Mouse (Mus musculus) adrenal gland, adult (tissue): ENCODE measurements around the gene Hrh1.
A peak's percentile ranks its signal among the peaks of the same experiment; 100 is the strongest.

Experiments used
- DNase-seq, 2 experiments: peaks; one replicate each; pipeline ENCODE4 v3.0.0; 2022 to 2023; ENCODE audit warnings: low spot score in 1 of 2; ENCODE audit not compliant: inconsistent age in 2 of 2

Gene Hrh1

DNA sequence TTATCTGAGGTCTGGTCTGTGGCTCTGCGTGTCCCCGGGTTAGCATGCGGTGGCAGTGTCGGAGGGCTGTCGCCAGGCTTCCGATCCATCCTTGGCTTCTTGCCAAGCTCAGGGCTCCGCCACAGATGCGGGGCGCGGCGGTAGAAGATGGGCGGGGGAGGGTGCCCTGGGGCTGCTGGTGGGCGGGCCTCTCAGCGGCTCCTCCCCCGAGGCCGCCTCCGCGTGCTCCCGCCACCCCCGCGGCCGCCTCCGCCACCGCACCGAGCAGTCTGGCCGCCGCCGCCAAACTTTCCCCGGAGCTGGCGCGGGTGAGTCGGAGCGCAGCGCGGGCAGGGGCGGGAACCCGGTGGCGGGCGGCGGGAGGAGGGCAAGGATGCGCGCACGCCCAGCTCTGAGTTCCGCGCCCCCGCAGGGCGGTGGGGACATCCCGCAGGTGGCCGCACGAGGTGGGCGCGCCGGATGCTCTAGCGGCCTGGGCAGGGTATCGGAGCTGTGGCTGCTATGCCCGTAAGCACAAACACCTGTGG is at the start of gene Hrh1:
Gene Hrh1, plus strand, starts transcription at position 246 of the 527 bp plus-strand sequence.
- peak; percentile 49 to 78 for DNase-seq

DNA sequence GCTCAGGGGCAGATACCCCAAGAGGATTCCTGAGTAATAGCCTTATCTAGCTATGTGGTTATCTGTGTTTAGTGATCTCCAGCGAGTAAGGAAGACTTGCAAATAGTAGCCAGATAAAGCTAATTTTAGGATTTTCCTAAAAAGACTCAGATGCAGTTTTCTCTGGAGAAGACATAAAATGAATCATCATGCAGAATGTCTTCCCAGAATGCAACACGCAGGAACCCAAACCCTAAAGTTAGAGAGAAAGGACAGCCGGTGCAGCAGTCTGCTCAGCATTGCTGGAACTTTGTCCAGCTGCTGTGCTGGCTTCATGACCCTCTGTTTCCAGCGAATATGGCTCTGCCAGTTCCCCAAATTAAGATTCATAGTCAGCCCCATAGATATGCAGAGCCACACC is 43.1 kb upstream of the Hrh1 start:
- DNase-seq, result no peak

DNA sequence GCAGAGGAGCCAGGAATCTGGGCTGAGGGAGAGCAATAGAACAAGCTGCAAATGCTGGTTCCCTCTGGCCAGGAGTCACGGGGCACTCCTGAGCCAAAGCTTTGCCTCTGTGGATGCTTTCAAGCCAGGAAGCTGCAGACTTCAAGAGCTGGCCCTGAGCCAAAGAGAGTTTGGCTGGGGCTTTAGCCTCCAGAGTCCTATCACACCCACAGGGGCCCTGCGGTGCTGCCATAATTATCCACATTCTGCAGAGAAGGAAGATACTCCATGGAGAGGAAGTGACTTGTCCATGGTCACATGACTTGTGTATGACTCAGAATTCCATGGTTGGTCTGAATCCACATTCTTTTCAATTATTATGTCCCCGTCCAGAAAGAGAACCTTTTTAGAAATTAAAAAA is 39.6 kb upstream of the Hrh1 start:
- DNase-seq, result peak in 1 of 2 experiments; percentile 38

DNA sequence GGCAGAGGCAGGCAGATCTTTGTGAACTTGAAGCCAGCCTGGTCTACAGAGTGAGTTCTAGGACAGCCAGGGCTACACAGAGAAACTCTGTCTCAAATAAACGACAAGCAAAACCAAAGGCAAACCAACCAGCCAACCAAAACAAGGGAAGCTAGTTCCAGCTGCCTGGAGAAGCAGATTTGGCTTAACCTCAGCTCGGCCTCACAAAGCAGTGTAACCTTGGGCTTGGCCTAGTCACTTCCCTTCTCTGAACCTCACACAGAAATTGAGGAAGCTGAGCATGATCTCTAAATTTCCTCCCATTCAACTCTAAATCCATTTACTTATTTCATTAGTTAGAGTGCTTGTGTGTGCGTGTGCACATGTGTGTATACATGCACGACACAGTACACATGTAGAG is 35.4 kb upstream of the Hrh1 start:
- no peak for DNase-seq

DNA sequence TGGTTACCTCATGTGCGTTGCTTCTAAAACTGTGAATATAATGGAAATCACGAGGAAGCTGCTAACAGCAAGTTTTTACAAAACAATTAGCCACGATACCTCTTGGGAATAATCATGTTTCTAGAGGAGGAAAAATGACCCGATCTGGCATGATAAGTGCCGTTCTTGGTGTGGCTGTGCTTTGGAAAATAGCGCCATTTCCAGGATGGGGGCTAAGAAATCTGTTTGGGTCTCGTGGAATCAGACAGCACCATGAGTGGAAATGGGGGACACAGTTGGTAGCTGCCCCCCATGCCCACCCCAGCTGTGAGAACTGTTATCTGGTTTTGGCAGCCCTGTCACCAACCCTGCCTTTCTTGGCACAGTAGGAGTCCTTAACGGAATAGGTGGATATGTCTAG is 34.0 kb upstream of the Hrh1 start:
- DNase-seq, result no peak

DNA sequence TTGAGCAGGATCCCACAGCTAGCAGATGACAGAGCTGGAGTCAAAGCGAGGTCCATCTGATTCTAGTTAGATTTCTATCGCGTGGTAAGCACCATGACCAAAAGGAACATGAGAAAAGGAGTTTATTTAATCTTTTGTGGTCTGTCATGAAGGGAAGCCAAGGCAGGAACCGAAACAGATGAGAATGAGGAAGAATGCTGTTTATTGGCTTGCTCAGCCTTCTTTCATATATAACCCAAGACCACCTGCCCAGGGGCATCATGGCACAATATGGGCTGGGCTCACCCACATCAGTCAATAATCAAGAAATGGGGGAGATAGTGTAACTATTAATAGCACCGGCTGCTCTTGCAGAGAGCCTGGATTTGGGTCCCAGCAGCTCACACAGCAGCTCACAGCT is 33.0 kb upstream of the Hrh1 start:
- no peak for DNase-seq

DNA sequence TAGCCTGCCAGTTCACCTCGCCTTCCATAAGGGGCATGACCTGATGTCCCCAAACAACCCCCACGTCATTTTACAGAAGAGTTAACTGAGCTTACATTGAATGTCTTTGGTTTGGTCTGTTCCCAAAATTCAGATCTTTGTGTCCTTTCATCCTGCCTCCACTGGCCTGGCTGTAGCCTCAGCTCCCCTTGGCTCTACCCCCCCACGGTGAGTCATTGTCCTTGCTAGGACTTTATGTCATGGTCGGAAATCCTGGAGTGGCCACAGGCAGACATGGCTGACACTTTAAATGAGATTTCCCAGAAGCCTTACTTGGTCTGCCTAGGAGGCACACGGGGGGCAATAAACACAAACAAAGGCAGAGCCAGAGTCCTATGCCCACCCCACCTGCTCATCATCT is 31.5 kb upstream of the Hrh1 start:
- peak; percentile 69 to 86 for DNase-seq

DNA sequence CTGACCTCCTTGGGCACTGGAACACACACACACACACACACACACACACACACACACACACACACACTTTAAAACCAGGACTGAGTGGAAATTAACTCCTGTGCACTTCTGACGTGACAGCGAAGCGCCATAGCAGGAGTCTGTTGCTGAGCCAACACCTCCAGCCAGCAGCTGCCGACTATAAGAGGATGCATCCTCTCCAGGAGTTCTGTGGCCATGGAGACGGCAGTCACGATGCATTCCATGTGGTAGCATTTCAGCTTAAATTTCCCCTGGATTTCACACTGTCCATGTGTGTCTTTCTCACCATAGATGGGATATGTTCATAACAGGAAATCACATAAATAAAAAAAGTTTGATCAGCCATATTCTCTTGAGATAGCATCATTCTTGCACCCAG is 30.1 kb upstream of the Hrh1 start:
- DNase-seq, result no peak

DNA sequence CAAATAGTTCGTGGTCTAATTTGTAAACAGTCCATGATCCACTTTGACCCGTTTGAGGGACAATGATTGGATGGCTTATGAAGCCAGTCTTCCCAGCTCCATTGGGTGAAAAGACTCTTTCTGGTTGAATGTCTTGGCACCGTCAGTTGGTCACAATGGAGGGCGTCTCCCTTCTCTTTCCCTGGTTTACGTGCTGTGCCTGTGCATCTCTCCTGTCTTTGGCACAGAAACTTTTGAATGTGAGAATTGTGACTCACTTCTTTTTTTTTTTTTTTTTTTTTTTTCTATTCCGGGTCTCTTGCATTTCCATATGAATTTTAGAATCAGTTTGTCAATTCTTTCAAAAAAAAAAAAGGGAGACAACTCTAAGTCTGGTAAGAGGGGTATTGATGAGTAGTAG is 29.5 kb upstream of the Hrh1 start:
- DNase-seq, result no peak

DNA sequence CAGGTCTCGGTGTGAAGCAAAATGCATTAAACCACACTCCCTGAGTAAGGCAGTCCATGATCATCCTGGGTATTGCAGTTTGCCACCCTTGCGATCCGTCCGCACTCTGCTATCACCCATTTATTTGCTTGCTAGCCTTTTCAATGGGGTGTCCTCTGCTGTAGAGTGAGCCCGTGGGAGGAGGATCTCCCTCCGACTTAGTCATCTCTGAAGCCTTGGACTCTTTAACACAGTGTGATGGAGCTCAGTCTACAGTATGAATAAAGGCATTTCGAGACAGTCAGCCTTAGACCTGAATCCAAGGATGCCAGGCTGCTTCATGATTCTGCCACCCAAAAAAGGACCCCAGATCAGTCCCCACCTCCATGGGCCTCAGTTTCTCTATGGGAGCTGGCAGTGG is 25.0 kb upstream of the Hrh1 start:
- DNase-seq, result no peak

DNA sequence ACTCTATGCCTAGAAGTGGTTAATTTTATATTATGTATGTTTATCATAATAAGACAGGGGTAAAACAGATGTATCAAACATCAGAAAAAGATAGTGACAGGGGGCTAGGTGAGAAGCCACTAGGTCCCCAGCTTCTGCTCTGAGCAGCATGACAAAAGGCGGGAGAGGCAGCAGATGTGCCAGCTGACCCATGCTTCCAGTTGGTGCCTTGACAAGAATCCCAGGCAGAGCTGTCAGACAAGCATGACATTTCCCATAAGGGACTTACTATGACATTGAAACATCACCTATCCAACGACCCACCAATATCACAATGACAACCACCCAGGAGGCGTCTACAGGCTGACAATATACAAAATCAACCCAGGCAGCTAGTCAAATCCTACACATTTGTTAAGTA is 16.9 kb upstream of the Hrh1 start:
- no peak for DNase-seq

DNA sequence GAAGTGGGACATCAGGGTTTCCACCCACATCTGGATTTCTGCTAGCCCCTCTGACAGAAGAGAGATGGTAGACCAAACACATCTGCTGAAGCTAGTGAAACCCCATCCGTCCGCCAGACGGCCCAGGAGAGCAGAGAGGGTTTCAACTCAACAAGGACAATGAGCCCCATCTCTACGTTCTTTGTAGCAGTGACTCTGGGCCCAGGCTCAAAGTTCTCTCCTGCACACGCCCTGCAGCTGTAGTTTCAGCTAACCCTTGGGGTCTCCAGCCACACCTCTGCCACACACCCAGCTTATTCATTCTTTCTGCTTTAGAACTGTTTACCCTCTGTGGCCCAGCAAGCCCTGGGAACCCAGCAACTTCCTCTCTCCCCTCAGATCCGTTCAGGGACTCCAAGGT is 10.4 kb upstream of the Hrh1 start:
- DNase-seq, result no peak

DNA sequence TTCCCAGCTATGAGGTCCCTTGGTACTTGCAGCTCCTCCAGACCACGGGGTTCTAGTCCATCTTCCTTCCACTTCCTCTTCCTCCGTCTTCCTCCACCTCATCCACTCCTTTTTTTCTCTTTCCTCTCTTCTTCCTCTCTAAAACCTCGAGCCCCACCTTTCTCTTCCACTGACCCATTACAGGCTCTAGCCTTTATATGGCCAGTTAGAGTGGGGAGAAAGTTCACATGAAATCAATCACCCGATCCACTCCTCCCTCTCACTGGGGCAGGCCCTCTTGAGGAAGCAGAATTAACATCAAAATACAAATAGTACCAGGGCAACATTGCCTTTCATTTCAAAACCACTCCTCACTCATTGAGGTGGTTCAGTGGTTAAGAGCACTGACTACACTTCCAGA is 9.9 kb upstream of the Hrh1 start:
- no peak for DNase-seq

DNA sequence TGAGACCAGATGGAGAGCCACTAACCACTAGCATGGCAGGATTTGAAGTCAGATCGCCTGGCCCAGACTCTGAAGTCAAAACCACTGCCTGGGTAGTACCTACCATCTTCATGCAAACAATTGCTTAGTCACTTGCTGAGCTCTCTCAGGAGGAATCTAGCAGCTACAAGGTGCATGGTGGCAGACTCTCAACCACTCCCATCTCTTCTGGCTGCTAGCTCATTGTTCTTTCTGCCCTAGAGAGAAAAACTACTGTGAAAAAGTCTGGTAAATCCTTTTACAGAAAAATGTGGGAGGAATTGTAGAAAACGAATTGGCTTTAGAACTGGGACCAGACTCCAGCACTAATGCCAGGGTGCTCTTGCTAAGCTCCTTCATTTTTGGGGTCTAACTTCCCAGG is 7.6 kb upstream of the Hrh1 start:
- DNase-seq, result no peak

DNA sequence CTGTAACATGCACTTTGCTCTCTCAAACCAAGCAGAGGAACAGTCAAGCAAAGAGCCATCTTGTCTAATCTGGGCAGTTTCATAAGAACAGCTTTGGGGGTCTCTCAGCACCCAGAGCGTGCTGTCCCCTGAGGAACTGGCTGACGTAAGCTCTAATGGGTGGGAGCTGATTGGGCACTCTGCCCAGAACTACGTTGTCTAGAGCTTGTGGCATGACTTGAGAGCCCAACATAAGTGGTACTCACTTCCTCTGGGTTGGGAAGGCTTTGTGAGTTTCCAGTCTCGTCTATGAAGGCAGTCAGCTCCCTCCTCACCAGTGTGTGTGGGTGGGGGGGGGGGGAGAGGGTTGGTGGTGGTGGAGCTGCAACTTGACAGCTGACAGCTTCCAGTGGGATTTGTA is 2.8 kb upstream of the Hrh1 start:
- no peak for DNase-seq

DNA sequence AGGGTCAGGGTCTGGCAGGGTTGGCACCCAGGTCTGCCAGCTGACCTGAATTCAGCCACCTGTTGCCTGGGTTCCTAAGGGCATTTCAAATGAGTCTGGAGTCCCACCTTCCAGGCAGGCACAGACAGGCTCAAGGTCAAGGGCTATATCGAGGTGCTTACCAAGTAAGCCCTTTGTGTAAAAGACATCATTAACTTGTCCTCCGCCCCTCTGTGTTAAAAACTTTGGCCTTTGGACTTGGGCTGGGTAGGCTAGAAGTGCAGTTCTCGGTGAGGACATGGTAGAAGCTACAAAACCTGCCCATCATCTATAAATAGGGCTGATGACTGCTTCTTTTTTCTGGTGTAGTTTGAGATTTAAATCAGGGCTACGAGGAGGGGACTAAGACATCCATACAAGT is 1.1 kb upstream of the Hrh1 start:
- DNase-seq, result no peak

DNA sequence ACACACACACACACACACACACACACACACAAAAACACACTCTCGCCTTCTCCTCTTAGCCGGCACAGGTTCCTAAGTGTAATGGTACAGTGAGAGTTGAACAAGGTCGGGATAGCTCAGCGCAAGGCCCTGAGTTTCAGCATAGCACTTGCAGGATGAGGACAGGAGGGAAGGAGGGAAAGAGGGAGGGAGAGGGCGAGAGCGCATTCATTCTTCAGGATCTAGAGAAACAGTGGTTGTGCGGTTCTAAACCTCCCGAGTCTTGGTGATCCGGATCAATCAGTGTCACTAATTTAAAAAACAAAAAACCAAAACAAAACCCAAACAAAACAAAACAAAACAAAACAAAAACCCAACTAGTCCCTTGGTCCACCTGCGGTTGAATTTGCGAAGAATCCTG is 456 bp upstream of the Hrh1 start:
- DNase-seq, result no peak

DNA sequence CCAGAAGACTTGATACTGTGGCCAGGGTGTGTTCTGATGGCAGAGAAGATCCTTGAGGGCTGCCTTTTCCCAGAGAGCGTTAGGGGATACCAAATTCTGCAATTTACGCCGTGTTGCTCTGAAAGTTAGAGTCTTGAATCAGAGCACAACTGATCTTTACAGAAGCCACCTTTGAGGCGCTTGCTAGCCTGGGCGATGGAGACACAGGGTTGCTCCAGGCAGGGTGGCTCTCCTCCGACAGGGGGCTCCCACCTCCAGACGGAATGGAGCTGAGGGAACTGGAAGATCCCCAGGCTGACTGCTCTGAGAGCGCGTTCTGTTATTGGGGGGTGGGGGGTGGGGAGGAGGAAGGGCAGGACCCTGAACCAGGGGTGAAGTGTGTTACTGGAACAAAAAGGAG is 890 bp downstream of the Hrh1 start:
- peak; percentile 19 to 53 for DNase-seq

DNA sequence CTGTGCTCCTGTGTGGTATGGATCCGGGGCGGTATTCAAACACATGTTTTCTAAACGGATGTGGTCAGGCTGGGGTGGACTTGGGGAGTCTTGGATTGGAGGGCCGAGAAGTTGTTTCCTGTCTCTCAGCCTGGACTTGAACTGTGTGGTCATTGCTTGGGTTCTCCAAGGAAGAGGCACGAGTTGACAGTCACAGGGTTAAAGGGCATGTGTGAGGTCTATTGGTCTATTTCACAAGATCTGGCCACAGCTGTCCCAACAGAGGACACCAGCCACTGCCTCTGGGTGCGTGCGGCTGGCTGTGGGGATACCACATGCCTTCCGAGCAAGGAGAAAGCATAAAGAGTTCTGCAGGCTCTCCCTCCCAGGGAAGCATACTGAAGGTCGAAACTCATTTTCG is 2.7 kb downstream of the Hrh1 start:
- DNase-seq, result peak in 1 of 2 experiments; percentile 38

DNA sequence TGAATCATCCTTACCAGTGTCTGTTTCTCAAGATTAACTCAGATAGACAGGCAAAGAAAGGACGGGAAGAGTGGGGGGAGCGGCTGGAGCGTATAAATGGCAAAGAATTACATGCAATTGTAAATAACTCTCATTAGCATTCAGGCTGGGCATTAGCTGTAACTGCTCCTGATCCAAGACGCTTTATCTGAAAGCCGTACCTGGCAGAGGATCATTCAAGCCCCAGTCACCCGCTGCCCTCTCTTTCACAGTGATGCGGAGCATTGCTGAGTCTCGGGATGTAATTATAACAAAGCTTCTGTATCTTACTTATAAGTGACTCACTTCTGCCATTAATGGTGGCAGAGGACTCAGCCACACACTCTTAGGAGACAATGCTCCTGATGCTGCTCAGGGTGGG is 3.1 kb downstream of the Hrh1 start:
- no peak for DNase-seq

DNA sequence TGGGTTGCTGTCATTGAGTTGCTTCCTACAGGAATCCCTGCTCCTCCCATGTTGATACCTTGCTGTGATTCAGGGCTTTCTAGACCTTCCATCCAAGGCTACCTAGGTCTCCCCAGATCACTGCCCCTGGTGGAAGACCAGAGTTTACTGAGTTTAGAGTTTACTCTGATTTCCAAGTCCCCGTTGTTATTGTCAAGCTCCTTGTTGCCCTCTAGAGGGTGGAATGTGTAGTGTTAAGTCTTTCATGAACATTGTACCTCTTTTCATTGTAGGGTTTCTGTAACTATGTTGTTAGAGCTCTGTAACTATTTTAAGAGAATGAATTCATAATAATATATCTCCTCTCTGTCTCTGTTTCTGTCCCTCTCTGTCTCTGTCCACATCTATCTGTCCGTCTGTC is 4.4 kb downstream of the Hrh1 start:
- DNase-seq, result no peak

DNA sequence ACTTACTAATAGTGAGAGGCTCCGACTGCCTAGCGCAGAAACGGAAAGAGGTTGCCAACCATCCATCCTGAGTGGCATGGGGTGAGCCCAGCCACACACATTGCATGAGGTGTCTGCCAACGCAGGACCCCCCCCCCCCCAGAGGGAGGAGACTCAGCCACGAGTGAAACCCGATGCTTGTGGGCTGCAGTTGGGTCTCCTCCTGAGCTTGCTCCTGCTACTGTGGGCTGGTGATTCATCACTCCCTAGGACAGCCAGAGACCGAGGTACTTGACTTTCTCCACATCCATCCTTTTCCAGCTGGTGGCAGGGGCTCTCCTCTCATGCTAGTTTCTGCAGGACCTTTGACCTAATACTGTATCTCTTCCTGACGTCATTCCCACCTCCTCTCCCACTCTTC is 5.9 kb downstream of the Hrh1 start:
- no peak for DNase-seq

DNA sequence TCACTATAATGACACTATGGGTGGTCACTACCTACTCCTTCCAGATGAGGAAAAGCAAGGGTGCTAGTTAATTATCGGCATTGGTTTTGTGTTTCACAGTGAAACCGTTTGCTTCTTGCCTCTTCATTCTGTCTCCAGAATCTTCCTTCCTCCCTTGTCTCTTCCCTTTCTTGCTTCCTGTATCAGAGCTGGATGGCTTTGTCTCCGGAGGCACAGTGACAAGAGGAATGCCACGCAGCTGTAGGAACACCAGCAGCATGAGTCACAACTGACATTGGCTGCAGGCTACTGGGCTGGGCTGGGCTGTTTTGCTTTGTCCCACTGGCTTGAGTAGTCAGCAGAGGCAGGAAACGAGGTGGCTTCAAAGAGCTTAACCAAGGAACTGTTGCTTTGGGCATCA is 6.4 kb downstream of the Hrh1 start:
- DNase-seq, result peak in 1 of 2 experiments; percentile 65
